Mouse (Mus musculus): ENCODE data around the gene Fance. TPM values are rescaled to one million over a fixed set of nuclear protein-coding genes. Genes with fewer than 3 reads are reported as not detected.
A peak's percentile ranks its signal among the peaks of the same experiment; 100 is the strongest.

The Fance gene
- polyA plus RNA-seq, 1 experiment from 2014 or later, result 26.1 TPM

DNA sequence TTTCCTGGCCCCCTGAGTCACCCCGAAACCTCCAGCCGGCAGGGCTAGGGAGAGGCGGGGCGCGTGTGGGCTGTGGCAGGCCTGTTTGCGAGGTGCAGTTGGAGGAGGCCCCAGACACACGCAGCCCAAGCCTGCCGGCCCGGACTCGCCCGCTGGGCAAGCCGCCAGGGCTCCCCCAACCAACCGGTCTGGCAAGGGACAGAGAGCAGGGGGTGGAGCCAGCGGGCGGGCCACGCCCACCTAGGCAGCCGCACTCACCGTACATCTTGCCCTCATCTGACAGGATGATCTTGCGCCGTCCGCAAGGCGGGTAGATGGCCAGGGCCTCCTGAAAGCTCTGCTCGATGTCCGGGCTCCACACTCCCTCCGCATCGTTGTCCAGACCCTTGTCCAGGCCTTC, 27.8 kb downstream of the Fance start:
- H3K36me3 ChIP-seq (ENCODE audit: control insufficient read depth, insufficient read depth, low read length), result peaks cover 50% of the 10 kb centered on the region
- 17% methylated on average over 15 of the region's 26 CpGs for WGBS
- H3K4me2 ChIP-seq (ENCODE audit: low read depth, low read length), result peak overlapping the region; percentile 40
- H3K9me3 ChIP-seq (ENCODE audit: control insufficient read depth, low read length), result no peaks in the 10 kb centered on the region
- H3K9ac ChIP-seq (ENCODE audit: low read depth, low read length), result peak overlapping the region; percentile 54
- ATAC-seq (ENCODE audit: low read depth) (peak; percentile 85), DNase-seq (ENCODE audit: low spot score) (peak; percentile 92)
- peak overlapping the region; percentile 16 for H3K4me3 ChIP-seq (ENCODE audit: low read depth, low read length)
- no peaks in the 10 kb centered on the region for H3K27me3 ChIP-seq (replicated peaks; ENCODE audit: control insufficient read depth, insufficient read depth, low read length)
- peak overlapping the region; percentile 74 for H3K27ac ChIP-seq (replicated peaks; ENCODE audit: low read depth, low read length)
- H3K4me1 ChIP-seq (ENCODE audit: control insufficient read depth, insufficient read depth, low read length), result peaks cover 46% of the 10 kb centered on the region

GRCm38 (mm10) chr17:28344050-28344607, 30.8 kb downstream of the Fance start:
- Histone ChIP-seq H3K4me2 (ENCODE audit: low read depth, low read length) (peak overlapping the region; percentile 60; the same call in 1 of the 2 replicates), H3K4me1 (ENCODE audit: control insufficient read depth, insufficient read depth, low read length) (peaks cover 71% of the 10 kb centered on the region)

GRCm38 (mm10) chr17:28344670-28345069, 31.4 kb downstream of the Fance start:
- no peaks in the 10 kb centered on the region for H3K27me3 ChIP-seq (replicated peaks; ENCODE audit: control insufficient read depth, insufficient read depth, low read length)
- DNase-seq (ENCODE audit: low spot score) (no peak), ATAC-seq (ENCODE audit: low read depth) (no peak)
- no peaks in the 10 kb centered on the region for H3K9me3 ChIP-seq (ENCODE audit: control insufficient read depth, low read length)
- H3K27ac ChIP-seq (replicated peaks; ENCODE audit: low read depth, low read length), result peak overlapping the region; percentile 91
- peak overlapping the region; percentile 60 for H3K4me2 ChIP-seq (ENCODE audit: low read depth, low read length)
- 45% methylated on average over 3 of the region's 3 CpGs for WGBS
- H3K4me3 ChIP-seq (ENCODE audit: low read depth, low read length), result no peak overlapping the region
- 0 out of 2 replicates have a peak overlapping the region, but pooled peaks have one; percentile 51 for H3K9ac ChIP-seq (ENCODE audit: low read depth, low read length)
- H3K4me1 ChIP-seq (ENCODE audit: control insufficient read depth, insufficient read depth, low read length), result peaks cover 74% of the 10 kb centered on the region
- peaks cover 16% of the 10 kb centered on the region for H3K36me3 ChIP-seq (ENCODE audit: control insufficient read depth, insufficient read depth, low read length)

More at GRCm38 (mm10) chr17:28344050-28344607, 30.8 kb downstream of the Fance start:
- Histone ChIP-seq H3K27me3 (replicated peaks; ENCODE audit: control insufficient read depth, insufficient read depth, low read length) (no peaks in the 10 kb centered on the region), H3K4me3 (ENCODE audit: low read depth, low read length) (no peak overlapping the region), H3K27ac (replicated peaks; ENCODE audit: low read depth, low read length) (peak overlapping the region; percentile 91), H3K9ac (ENCODE audit: low read depth, low read length) (peak overlapping the region; percentile 12; the same call in 1 of the 2 replicates), H3K9me3 (ENCODE audit: control insufficient read depth, low read length) (no peaks in the 10 kb centered on the region), H3K36me3 (ENCODE audit: control insufficient read depth, insufficient read depth, low read length) (peaks cover 21% of the 10 kb centered on the region)
- DNase-seq (ENCODE audit: low spot score) (peak; percentile 67), ATAC-seq (ENCODE audit: low read depth) (no peak)
- 19% methylated on average over 3 of the region's 4 CpGs for WGBS

- ATAC-seq (ENCODE audit: low read depth), result no peak
- peaks cover 72% of the 10 kb centered on the region for H3K4me1 ChIP-seq (ENCODE audit: control insufficient read depth, insufficient read depth, low read length)
- H3K9ac ChIP-seq (ENCODE audit: low read depth, low read length), result peak overlapping the region; percentile 51
- no peaks in the 10 kb centered on the region for H3K9me3 ChIP-seq (ENCODE audit: control insufficient read depth, low read length)
- 4% methylated on average over 7 of the region's 8 CpGs for WGBS
- H3K27ac ChIP-seq (replicated peaks; ENCODE audit: low read depth, low read length), result peak overlapping the region; percentile 91
- no peak for DNase-seq (ENCODE audit: low spot score)
- H3K27me3 ChIP-seq (replicated peaks; ENCODE audit: control insufficient read depth, insufficient read depth, low read length), result no peaks in the 10 kb centered on the region
- peak overlapping the region; percentile 26 for H3K4me3 ChIP-seq (ENCODE audit: low read depth, low read length)
- H3K4me2 ChIP-seq (ENCODE audit: low read depth, low read length), result peak overlapping the region; percentile 60
- peaks cover 9% of the 10 kb centered on the region for H3K36me3 ChIP-seq (ENCODE audit: control insufficient read depth, insufficient read depth, low read length)
Measured at GRCm38 (mm10) chr17:28345271-28345721, 32.0 kb downstream of the Fance start.

- 0% methylated on average over 9 of the region's 10 CpGs for WGBS
- Histone ChIP-seq H3K9me3 (ENCODE audit: control insufficient read depth, low read length) (no peaks in the 10 kb centered on the region), H3K4me3 (ENCODE audit: low read depth, low read length) (peak overlapping the region; percentile 26), H3K36me3 (ENCODE audit: control insufficient read depth, insufficient read depth, low read length) (peaks cover 4% of the 10 kb centered on the region; the same call in 1 of the 2 replicates), H3K27me3 (replicated peaks; ENCODE audit: control insufficient read depth, insufficient read depth, low read length) (no peaks in the 10 kb centered on the region), H3K4me1 (ENCODE audit: control insufficient read depth, insufficient read depth, low read length) (peaks cover 66% of the 10 kb centered on the region), H3K9ac (ENCODE audit: low read depth, low read length) (peak overlapping the region; percentile 51), H3K27ac (replicated peaks; ENCODE audit: low read depth, low read length) (peak overlapping the region; percentile 91), H3K4me2 (ENCODE audit: low read depth, low read length) (peak overlapping the region; percentile 60)
- peak; percentile 1; the same call in 1 of the 2 replicates for ATAC-seq (ENCODE audit: low read depth)
- DNase-seq (ENCODE audit: low spot score), result peak; percentile 89
Measured at GRCm38 (mm10) chr17:28345882-28346281, 32.6 kb downstream of the Fance start.

- Histone ChIP-seq H3K36me3 (ENCODE audit: control insufficient read depth, insufficient read depth, low read length) (no peaks in the 10 kb centered on the region), H3K27me3 (replicated peaks; ENCODE audit: control insufficient read depth, insufficient read depth, low read length) (no peaks in the 10 kb centered on the region), H3K9ac (ENCODE audit: low read depth, low read length) (no peak overlapping the region; the same call in 1 of the 2 replicates), H3K4me2 (ENCODE audit: low read depth, low read length) (peak overlapping the region; percentile 90), H3K27ac (replicated peaks; ENCODE audit: low read depth, low read length) (0 out of 2 replicates have a peak overlapping the region, but pooled peaks have one; percentile 10), H3K9me3 (ENCODE audit: control insufficient read depth, low read length) (no peaks in the 10 kb centered on the region), H3K4me3 (ENCODE audit: low read depth, low read length) (no peak overlapping the region), H3K4me1 (ENCODE audit: control insufficient read depth, insufficient read depth, low read length) (peaks cover 64% of the 10 kb centered on the region)
- DNase-seq (ENCODE audit: low spot score) (no peak), ATAC-seq (ENCODE audit: low read depth) (no peak)
- WGBS, result 86% methylated on average over 10 of the region's 10 CpGs
Measured at GRCm38 (mm10) chr17:28347327-28347726, 34.0 kb downstream of the Fance start.

- H3K4me3 ChIP-seq (ENCODE audit: low read depth, low read length), result peak overlapping the region; percentile 87
- WGBS, result 25% methylated on average over 6 of the region's 6 CpGs
- H3K4me1 ChIP-seq (ENCODE audit: control insufficient read depth, insufficient read depth, low read length), result peaks cover 65% of the 10 kb centered on the region
- no peak for ATAC-seq (ENCODE audit: low read depth)
- no peaks in the 10 kb centered on the region for H3K27me3 ChIP-seq (replicated peaks; ENCODE audit: control insufficient read depth, insufficient read depth, low read length)
- no peaks in the 10 kb centered on the region for H3K36me3 ChIP-seq (ENCODE audit: control insufficient read depth, insufficient read depth, low read length)
- peak overlapping the region; percentile 90 for H3K4me2 ChIP-seq (ENCODE audit: low read depth, low read length)
- H3K27ac ChIP-seq (replicated peaks; ENCODE audit: low read depth, low read length), result peak overlapping the region; percentile 48
- no peaks in the 10 kb centered on the region for H3K9me3 ChIP-seq (ENCODE audit: control insufficient read depth, low read length)
- DNase-seq (ENCODE audit: low spot score), result no peak
- peak overlapping the region; percentile 97 for H3K9ac ChIP-seq (ENCODE audit: low read depth, low read length)
Measured at GRCm38 (mm10) chr17:28348211-28348610, 34.9 kb downstream of the Fance start.

DNA sequence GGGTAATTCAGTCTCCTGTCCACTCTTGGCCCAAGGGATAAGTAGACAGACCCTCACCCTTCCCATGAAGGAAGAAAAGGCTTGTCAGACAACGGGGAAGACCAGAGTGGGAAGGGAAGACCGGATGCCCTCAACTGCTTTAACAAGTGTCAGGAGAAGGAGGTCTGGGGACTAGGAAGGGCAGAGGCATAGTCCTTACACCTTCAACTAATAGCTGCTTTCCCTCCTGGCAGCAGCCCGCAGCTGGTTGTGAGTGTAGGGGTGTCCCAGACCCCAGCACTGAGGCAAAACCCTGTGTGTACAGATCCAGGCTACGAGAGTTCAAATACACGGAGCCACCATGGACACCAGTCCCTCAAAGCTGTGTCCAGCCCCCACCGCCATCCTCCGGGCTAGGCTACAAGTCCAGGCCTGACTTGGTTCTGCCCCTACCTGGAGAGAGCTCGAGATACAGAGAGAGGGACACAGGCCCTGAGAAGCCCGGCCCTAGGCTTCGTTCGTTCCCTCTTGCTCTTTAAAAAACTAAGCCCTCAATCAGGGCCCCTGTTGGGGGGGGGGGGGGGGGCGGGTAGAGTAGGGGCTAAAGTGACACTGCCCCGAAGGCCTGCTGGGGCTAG, 36.1 kb downstream of the Fance start:
- peak overlapping the region; percentile 90 for H3K4me2 ChIP-seq (ENCODE audit: low read depth, low read length)
- no peaks in the 10 kb centered on the region for H3K36me3 ChIP-seq (ENCODE audit: control insufficient read depth, insufficient read depth, low read length)
- no peaks in the 10 kb centered on the region for H3K9me3 ChIP-seq (ENCODE audit: control insufficient read depth, low read length)
- H3K27me3 ChIP-seq (replicated peaks; ENCODE audit: control insufficient read depth, insufficient read depth, low read length), result no peaks in the 10 kb centered on the region
- H3K4me3 ChIP-seq (ENCODE audit: low read depth, low read length), result peak overlapping the region; percentile 87
- peaks cover 57% of the 10 kb centered on the region for H3K4me1 ChIP-seq (ENCODE audit: control insufficient read depth, insufficient read depth, low read length)
- ATAC-seq (ENCODE audit: low read depth) (no peak), DNase-seq (ENCODE audit: low spot score) (no peak)
- H3K27ac ChIP-seq (replicated peaks; ENCODE audit: low read depth, low read length), result peak overlapping the region; percentile 99
- 11% methylated on average over 9 of the region's 13 CpGs for WGBS
- H3K9ac ChIP-seq (ENCODE audit: low read depth, low read length), result peak overlapping the region; percentile 97
